Mouse (Mus musculus) heart, postnatal 0 days (tissue): ENCODE data around the gene Ssr2. TPM values are rescaled to one million over a fixed set of nuclear protein-coding genes. Genes with fewer than 3 reads are reported as not detected.
A peak's percentile ranks its signal among the peaks of the same experiment; 100 is the strongest.

ENCODE experiments used
- ATAC-seq: fragments of 200-750 bp; cut with Nextera tagmentation; 2 replicates; pipeline ENCODE4 v1.8.0; 2017; ENCODE audit warnings: low read depth, moderate number of reproducible peaks, moderate library complexity; ENCODE audit not compliant: insufficient read depth
- DNase-seq: peaks from one replicate; pipeline ENCODE4 v3.0.0-alpha.2; 2016; ENCODE audit warnings: low spot score
- H3K27ac ChIP-seq: fragments of 300-500 bp; sonication (generic); 2 replicates; pipeline ENCODE4 v1.5.1; 2014; ENCODE audit warnings: low read depth, mild to moderate bottlenecking
- H3K27me3 ChIP-seq: fragments of 300-500 bp; sonication (generic); 2 replicates; pipeline ENCODE4 v1.6.1; 2014; ENCODE audit warnings: low read length, mixed read lengths; ENCODE audit not compliant: control insufficient read depth, insufficient read depth
- H3K36me3 ChIP-seq: fragments of 300-500 bp; sonication (generic); replicated peaks from 2 replicates; pipeline ENCODE4 v1.6.1; 2014; ENCODE audit warnings: low read length, mixed read lengths; ENCODE audit not compliant: control insufficient read depth, insufficient read depth
- H3K4me1 ChIP-seq: fragments of 300-500 bp; sonication (generic); 2 replicates; pipeline ENCODE4 v1.6.1; 2014; ENCODE audit warnings: antibody characterized with exemption; ENCODE audit not compliant: control insufficient read depth, insufficient read depth
- H3K4me2 ChIP-seq: fragments of 300-500 bp; sonication (generic); 2 replicates; pipeline ENCODE4 v1.6.1; 2014; ENCODE audit warnings: low read depth, mild to moderate bottlenecking, low read length, moderate library complexity
- H3K4me3 ChIP-seq: fragments of 300-500 bp; sonication (generic); 2 replicates; pipeline ENCODE4 v1.5.1; 2014; ENCODE audit warnings: low read depth, low read length
- H3K9ac ChIP-seq: fragments of 300-500 bp; sonication (generic); replicated peaks from 2 replicates; pipeline ENCODE4 v1.6.1; 2014; ENCODE audit warnings: low read depth, low read length, mixed read lengths
- H3K9me3 ChIP-seq: fragments of 300-500 bp; sonication (generic); replicated peaks from 2 replicates; pipeline ENCODE4 v1.6.1; 2016; ENCODE audit warnings: low read length; ENCODE audit not compliant: control insufficient read depth
- CTCF ChIP-seq: IDR thresholded peaks from 2 replicates; pipeline ENCODE4 v1.5.1; 2016; ENCODE audit warnings: antibody characterized with exemption, control low read depth, low read depth
- EP300 ChIP-seq: IDR thresholded peaks from 2 replicates; pipeline ENCODE4 v1.6.1; 2016; ENCODE audit warnings: antibody characterized with exemption, low read depth
- WGBS: fragments of 180-500 bp; shearing (Covaris S2); extraction: QIAGEN DNeasy Blood & Tissue Kit; methylation state at CpG from one replicate; pipeline ENCODE4 v1.1.7; 2014; 5-methylcytosine and 5-hydroxymethylcytosine counted together
- polyA plus RNA-seq: library from polyadenylated mRNA; unstranded; fragments of >200 nt; fragmentation: Nextera tagmentation; extraction: Ambion mirVana; gene quantifications from 2 replicates; pipeline ENCODE4 v1.2.1, GENCODE M21; 2015
- total RNA-seq: library from RNA; depleted of rRNA; stranded (reverse); fragments of >200 nt; gene quantifications from 2 replicates; pipeline ENCODE4 v1.2.3, GENCODE M21; 2014; ENCODE audit warnings: low replicate concordance

The Ssr2 gene
- total and polyA plus RNA-seq, 2 experiments from 2014 or later: 144 to 246 TPM

GRCm38 (mm10) chr3:88530082-88530864 is 45.4 kb upstream of the Ssr2 start:
- no peaks in the 10 kb centered on the region for H3K27me3 ChIP-seq
- no peaks in the 10 kb centered on the region for H3K9me3 ChIP-seq
- H3K4me1 ChIP-seq: peaks cover 40% of the 10 kb centered on the region
- peak overlapping the region; percentile 40; the same call in 1 of the 2 replicates for H3K9ac ChIP-seq
- H3K36me3 ChIP-seq: no peaks in the 10 kb centered on the region; the same call in 1 of the 2 replicates
- peak overlapping the region; percentile 90 for H3K4me3 ChIP-seq
- TF ChIP-seq CTCF (no peak), EP300 (no peak)
- WGBS: 34% methylated on average over 11 of the region's 11 CpGs
- DNase-seq (no peak), ATAC-seq (no peak)
- H3K27ac ChIP-seq: peak overlapping the region; percentile 76; the same call in 1 of the 2 replicates
- peak overlapping the region; percentile 99 for H3K4me2 ChIP-seq

- DNase-seq (peak; percentile 71), ATAC-seq (peak; percentile 82)
- Histone ChIP-seq H3K27me3 (no peaks in the 10 kb centered on the region), H3K4me3 (peak overlapping the region; percentile 90), H3K4me2 (peak overlapping the region; percentile 99), H3K27ac (peak overlapping the region; percentile 76), H3K9me3 (no peaks in the 10 kb centered on the region), H3K4me1 (peaks cover 42% of the 10 kb centered on the region), H3K9ac (peak overlapping the region; percentile 72), H3K36me3 (no peaks in the 10 kb centered on the region)
- TF ChIP-seq CTCF: no peak
- TF ChIP-seq EP300: no peak
- WGBS: under 1% methylated on average over 43 of the region's 63 CpGs
Measured at GRCm38 (mm10) chr3:88531348-88532298, 44.1 kb upstream of the Ssr2 start.

- H3K36me3 ChIP-seq: no peaks in the 10 kb centered on the region
- ATAC-seq (no peak), DNase-seq (no peak)
- H3K4me1 ChIP-seq: peaks cover 46% of the 10 kb centered on the region
- H3K27me3 ChIP-seq: no peaks in the 10 kb centered on the region
- H3K4me2 ChIP-seq: peak within 1 kb of the TSS; percentile 99
- peak within 1 kb of the TSS; percentile 72 for H3K9ac ChIP-seq
- H3K27ac ChIP-seq: peak within 1 kb of the TSS; percentile 76
- under 1% methylated on average over 14 of the region's 31 CpGs for WGBS
- TF ChIP-seq EP300: no peak
- TF ChIP-seq CTCF: no peak
- H3K4me3 ChIP-seq: peak within 1 kb of the TSS; percentile 90
- no peaks in the 10 kb centered on the region for H3K9me3 ChIP-seq
Measured at GRCm38 (mm10) chr3:88532299-88532674, 43.4 kb upstream of the Ssr2 start, which contains the start of gene Mex3a. TSS of gene Mex3a (plus strand) at chr3:88532395.

GRCm38 (mm10) chr3:88532689-88533511 is 42.8 kb upstream of the Ssr2 start:
- peak overlapping the region; percentile 90 for H3K4me3 ChIP-seq
- no peaks in the 10 kb centered on the region for H3K27me3 ChIP-seq
- H3K4me2 ChIP-seq: peak overlapping the region; percentile 99
- H3K9me3 ChIP-seq: no peaks in the 10 kb centered on the region
- ATAC-seq (no peak), DNase-seq (no peak)
- no peak for TF ChIP-seq CTCF
- no peak for TF ChIP-seq EP300
- 0 out of 2 replicates have a peak, but pooled peaks cover 1% of the 10 kb centered on the region for H3K36me3 ChIP-seq
- H3K9ac ChIP-seq: peak overlapping the region; percentile 72
- 1% methylated on average over 35 of the region's 40 CpGs for WGBS
- peaks cover 41% of the 10 kb centered on the region for H3K4me1 ChIP-seq
- H3K27ac ChIP-seq: peak overlapping the region; percentile 76
